Mouse (Mus musculus) lung, postnatal 0 days (tissue): ENCODE measurements around the gene Gm20696.

Experiments used
- CTCF ChIP-seq: IDR thresholded peaks from 2 replicates; pipeline ENCODE4 v1.5.1; 2016; ENCODE audit warnings: antibody characterized with exemption, mild to moderate bottlenecking
- EP300 ChIP-seq: IDR thresholded peaks from 2 replicates; pipeline ENCODE4 v1.6.1; 2016; ENCODE audit warnings: antibody characterized with exemption, mild to moderate bottlenecking, control low read depth

- TF ChIP-seq EP300 (no peak), CTCF (no peak)
Measured at GRCm38 (mm10) chr6:99546416-99546815, 120.2 kb downstream of the Gm20696 start.
